Mouse (Mus musculus) G1E-ER4 (cell line): ENCODE measurements at regions not wholly inside any gene's neighbourhood (a gene's known extent, or its start where the extent isn't known, plus 50 kb on each side); places are given as distances from the start of the nearest gene placed in this dataset.

ENCODE experiments used
- GATA1 ChIP-seq: IDR thresholded peaks from one replicate; pipeline ENCODE4 v1.8.0; 2012; ENCODE audit warnings: low read length, inconsistent platforms

GRCm38 (mm10) chr12:69496341-69496904 lies 86.4 kb downstream of the Vcpkmt start:
- no peak for TF ChIP-seq GATA1

GRCm38 (mm10) chr12:69495776-69496175 lies 87.1 kb downstream of the Vcpkmt start:
- peak; percentile 41 for TF ChIP-seq GATA1

- no peak for TF ChIP-seq GATA1
Observed at GRCm38 (mm10) chr12:69494648-69495047, 88.2 kb downstream of the Vcpkmt start.

GRCm38 (mm10) chr12:69489686-69490085 lies 93.1 kb downstream of the Vcpkmt start:
- no peak for TF ChIP-seq GATA1

GRCm38 (mm10) chr12:69486903-69487302 lies 95.9 kb downstream of the Vcpkmt start:
- no peak for TF ChIP-seq GATA1

GRCm38 (mm10) chr12:69485652-69486651 lies 96.9 kb downstream of the Vcpkmt start:
- TF ChIP-seq GATA1 = no peak

- TF ChIP-seq GATA1 = no peak
Observed at GRCm38 (mm10) chr12:69481420-69481819, 101.4 kb downstream of the Vcpkmt start.

GRCm38 (mm10) chr12:69476631-69477091 lies 104.4 kb upstream of the Gm9887 start:
- no peak for TF ChIP-seq GATA1

GRCm38 (mm10) chr12:69476131-69476530 lies 103.9 kb upstream of the Gm9887 start:
- TF ChIP-seq GATA1 = no peak

GRCm38 (mm10) chr12:69474916-69475661 lies 102.8 kb upstream of the Gm9887 start:
- TF ChIP-seq GATA1 = no peak

- no peak for TF ChIP-seq GATA1
Observed at GRCm38 (mm10) chr12:69474141-69474915, 102.1 kb upstream of the Gm9887 start.

- no peak for TF ChIP-seq GATA1
Observed at GRCm38 (mm10) chr12:69473379-69474057, 101.3 kb upstream of the Gm9887 start.

GRCm38 (mm10) chr12:69472912-69473311 lies 100.7 kb upstream of the Gm9887 start:
- no peak for TF ChIP-seq GATA1

- no peak for TF ChIP-seq GATA1
Observed at GRCm38 (mm10) chr12:69471876-69472275, 99.6 kb upstream of the Gm9887 start.

GRCm38 (mm10) chr12:69469004-69469403 lies 96.7 kb upstream of the Gm9887 start:
- TF ChIP-seq GATA1 = no peak

GRCm38 (mm10) chr12:69467363-69467762 lies 95.1 kb upstream of the Gm9887 start:
- TF ChIP-seq GATA1 = no peak
